Mouse (Mus musculus) kidney, postnatal 0 days (tissue): Measurements from ENCODE around the gene Mdc1. TPM values are rescaled to one million over a fixed set of nuclear protein-coding genes. Genes with fewer than 3 reads are reported as not detected.

Experiments
- ATAC-seq: fragments of 200-750 bp; cut with Nextera tagmentation; replicated peaks from 2 replicates; pipeline ENCODE4 v1.8.0; 2017; ENCODE audit warnings: low read depth, moderate number of reproducible peaks, moderate TSS enrichment, moderate library complexity; ENCODE audit not compliant: low FRiP score
- DNase-seq: peaks from one replicate; pipeline ENCODE4 v3.0.0-alpha.2; 2016; ENCODE audit warnings: low spot score
- H3K27ac ChIP-seq: fragments of 300-500 bp; sonication (generic); 2 replicates; pipeline ENCODE4 v1.5.1; 2014; ENCODE audit warnings: mild to moderate bottlenecking
- H3K27me3 ChIP-seq: fragments of 300-500 bp; sonication (generic); 2 replicates; pipeline ENCODE4 v1.6.1; 2014; ENCODE audit warnings: low read length, mixed read lengths; ENCODE audit not compliant: insufficient read depth
- H3K36me3 ChIP-seq: fragments of 300-500 bp; sonication (generic); 2 replicates; pipeline ENCODE4 v1.6.1; 2014; ENCODE audit warnings: low read length, mixed read lengths; ENCODE audit not compliant: insufficient read depth
- H3K4me1 ChIP-seq: fragments of 300-500 bp; sonication (generic); replicated peaks from 2 replicates; pipeline ENCODE4 v1.6.1; 2014; ENCODE audit warnings: antibody characterized with exemption, low read length, mixed read lengths; ENCODE audit not compliant: insufficient read depth
- H3K4me2 ChIP-seq: fragments of 300-500 bp; sonication (generic); 2 replicates; pipeline ENCODE4 v1.6.1; 2014; ENCODE audit warnings: mild to moderate bottlenecking, low read length, moderate library complexity, mixed read lengths
- H3K4me3 ChIP-seq: fragments of 300-500 bp; sonication (generic); replicated peaks from 2 replicates; pipeline ENCODE4 v1.5.1; 2014; ENCODE audit warnings: low read depth, low read length
- H3K9ac ChIP-seq: fragments of 300-500 bp; sonication (generic); 2 replicates; pipeline ENCODE4 v1.6.1; 2014; ENCODE audit warnings: low read depth, low read length
- H3K9me3 ChIP-seq: fragments of 300-500 bp; sonication (generic); replicated peaks from 2 replicates; pipeline ENCODE4 v1.6.1; 2016; ENCODE audit warnings: low read length, inconsistent platforms, mixed read lengths
- CTCF ChIP-seq: IDR thresholded peaks from 2 replicates; pipeline ENCODE4 v1.5.1; 2016; ENCODE audit warnings: antibody characterized with exemption, low read depth, mild to moderate bottlenecking, moderate library complexity
- WGBS: fragments of 180-500 bp; shearing (Covaris S2); extraction: QIAGEN DNeasy Blood & Tissue Kit; methylation state at CpG from one replicate; pipeline ENCODE4 v1.1.7; 2014; 5-methylcytosine and 5-hydroxymethylcytosine counted together
- polyA plus RNA-seq: library from polyadenylated mRNA; unstranded; fragments of >200 nt; fragmentation: Nextera tagmentation; extraction: Ambion mirVana; gene quantifications from 2 replicates; pipeline ENCODE4 v1.2.1, GENCODE M21; 2015

The Mdc1 gene
- polyA plus RNA-seq = 5.4 and 5.6 TPM in 2 replicates

DNA sequence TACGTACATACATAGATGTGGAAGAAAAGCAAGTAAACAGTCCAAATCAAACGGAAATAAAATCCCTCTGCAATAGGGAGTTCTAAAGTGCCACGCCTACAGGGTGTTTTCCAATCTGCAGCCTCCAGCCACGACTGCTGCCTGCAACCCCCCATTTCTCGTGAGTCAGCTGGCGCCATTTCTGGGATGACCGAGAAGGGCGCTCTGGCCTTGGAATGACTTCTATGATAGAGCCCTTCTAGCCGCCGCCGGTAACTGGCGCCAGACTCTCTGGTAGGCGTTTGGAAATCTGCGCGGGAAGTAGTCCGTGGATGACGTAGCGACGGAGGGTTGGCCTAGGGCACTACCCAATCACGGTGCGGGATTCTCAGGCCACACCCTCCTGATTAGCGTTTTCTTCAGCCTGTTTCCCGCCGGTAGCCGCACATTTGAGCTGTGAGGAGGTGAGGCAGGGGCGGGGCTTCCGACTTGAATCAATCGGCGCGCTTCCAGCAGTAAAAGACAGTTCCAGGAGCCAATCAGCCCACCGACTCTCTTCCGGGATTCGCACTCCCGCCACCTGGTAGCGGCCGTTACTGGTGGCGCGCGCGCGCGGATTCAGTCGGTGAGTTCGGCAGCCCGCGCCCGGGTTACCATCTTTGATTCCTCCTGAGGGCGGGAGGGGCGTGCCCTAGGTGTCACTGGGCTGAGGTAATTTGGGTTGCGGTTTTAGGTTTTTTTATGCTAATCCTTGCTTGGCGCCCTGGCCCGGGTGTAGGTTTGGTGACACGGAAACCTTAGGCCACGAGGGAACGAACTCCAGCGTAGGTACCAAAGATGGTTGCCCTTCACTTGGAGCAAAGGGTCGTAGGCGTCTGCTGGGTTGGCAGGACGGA is at the start of gene Mdc1:
Gene Mdc1, plus strand, starts transcription at position 440 of the 875 bp plus-strand sequence.
- peak within 1 kb of the TSS; percentile 42 for H3K4me3 ChIP-seq
- 0 out of 2 replicates have a peak, but pooled peaks cover 4% of the 10 kb centered on the region for H3K4me1 ChIP-seq
- peak; percentile 95 for ATAC-seq
- H3K9me3 ChIP-seq = no peaks in the 10 kb centered on the region
- H3K27ac ChIP-seq = peak within 1 kb of the TSS; percentile 33; the same call in 1 of the 2 replicates
- H3K9ac ChIP-seq = peak within 1 kb of the TSS; percentile 19
- under 1% methylated on average over 59 of the region's 59 CpGs for WGBS
- peak; percentile 47 for TF ChIP-seq CTCF
- H3K36me3 ChIP-seq = peaks cover 3% of the 10 kb centered on the region; the same call in 1 of the 2 replicates
- H3K4me2 ChIP-seq = peak within 1 kb of the TSS; percentile 55
- H3K27me3 ChIP-seq = no peaks in the 10 kb centered on the region
- DNase-seq = peak; percentile 100

DNA sequence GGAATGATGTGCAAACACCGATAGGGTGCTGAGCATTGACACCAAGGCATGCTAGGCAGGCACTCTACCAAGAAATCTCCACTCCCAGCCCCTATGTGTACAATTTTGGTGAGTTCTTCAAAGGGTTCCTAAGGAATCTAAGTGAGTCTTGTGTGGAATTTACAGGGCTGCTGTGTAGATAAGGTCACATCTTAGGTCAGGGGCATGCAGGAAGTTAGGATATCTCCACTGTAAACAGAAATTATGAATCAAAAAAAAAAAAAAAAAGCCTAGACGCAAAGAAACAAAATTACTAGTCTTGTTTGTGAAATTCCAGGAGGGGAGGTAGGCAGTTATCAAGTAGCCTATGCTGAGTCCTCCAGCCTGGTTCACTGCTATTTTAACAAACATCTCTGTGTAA is 48.5 kb upstream of the Mdc1 start:
- no peak for ATAC-seq
- TF ChIP-seq CTCF = no peak
- no peaks in the 10 kb centered on the region for H3K4me1 ChIP-seq
- no peak overlapping the region for H3K9ac ChIP-seq
- H3K36me3 ChIP-seq = no peaks in the 10 kb centered on the region
- no peak overlapping the region for H3K27ac ChIP-seq
- no peak overlapping the region for H3K4me2 ChIP-seq
- H3K27me3 ChIP-seq = no peaks in the 10 kb centered on the region
- H3K4me3 ChIP-seq = no peak overlapping the region
- no peak for DNase-seq
- H3K9me3 ChIP-seq = no peaks in the 10 kb centered on the region
- WGBS = 81% methylated on average over 2 of the region's 2 CpGs

DNA sequence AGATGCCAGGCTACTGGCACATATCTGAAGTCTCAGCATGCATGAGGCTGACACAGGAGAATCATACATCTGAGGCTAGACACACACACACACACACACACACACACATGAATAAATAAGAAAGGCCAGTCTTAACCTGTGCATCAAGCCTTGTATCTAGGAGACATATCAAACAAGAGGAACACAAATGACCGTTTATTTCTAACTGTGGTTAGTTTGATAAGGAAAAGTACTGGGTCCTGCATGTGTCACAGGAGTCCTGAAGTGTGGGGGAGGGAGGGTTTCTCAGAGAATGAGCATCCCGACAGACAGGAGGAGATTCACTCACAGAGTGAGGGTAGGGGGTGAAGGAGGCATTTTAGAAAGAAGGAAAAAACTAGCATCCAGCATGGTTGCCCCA is 46.2 kb upstream of the Mdc1 start:
- no peaks in the 10 kb centered on the region for H3K9me3 ChIP-seq
- 39% methylated on average over 2 of the region's 2 CpGs for WGBS
- no peak overlapping the region for H3K4me2 ChIP-seq

DNA sequence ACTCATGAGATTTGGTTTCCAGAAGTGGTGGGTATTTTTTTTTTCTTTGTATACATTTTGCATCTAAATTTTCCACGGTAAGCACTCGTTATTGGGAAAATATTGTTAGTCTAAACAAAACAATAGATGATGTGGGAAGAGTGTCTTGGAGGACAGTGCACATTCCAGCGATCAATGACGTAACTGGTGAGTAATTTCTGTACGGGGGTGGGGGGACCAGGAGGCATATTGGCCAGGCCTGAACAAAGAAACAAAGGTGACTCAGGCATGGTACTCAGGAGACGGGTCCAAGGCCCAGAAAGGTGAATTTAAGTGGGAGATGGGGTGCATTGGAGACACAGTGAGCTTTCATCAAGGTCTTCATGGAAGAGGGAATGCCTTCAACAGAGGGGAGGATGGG is 45.7 kb upstream of the Mdc1 start:
- Histone ChIP-seq H3K4me1 (no peaks in the 10 kb centered on the region), H3K36me3 (no peaks in the 10 kb centered on the region), H3K27me3 (no peaks in the 10 kb centered on the region), H3K27ac (no peak overlapping the region), H3K9me3 (no peaks in the 10 kb centered on the region), H3K4me3 (no peak overlapping the region), H3K4me2 (no peak overlapping the region), H3K9ac (no peak overlapping the region)
- TF ChIP-seq CTCF = no peak
- ATAC-seq (no peak), DNase-seq (no peak)
- 70% methylated on average over 6 of the region's 6 CpGs for WGBS

More for the DNA sequence above, 46.2 kb upstream of the Mdc1 start:
- ATAC-seq (no peak), DNase-seq (no peak)
- H3K36me3 ChIP-seq = no peaks in the 10 kb centered on the region
- H3K27ac ChIP-seq = no peak overlapping the region
- no peak overlapping the region for H3K4me3 ChIP-seq
- H3K9ac ChIP-seq = no peak overlapping the region
- no peaks in the 10 kb centered on the region for H3K4me1 ChIP-seq
- no peaks in the 10 kb centered on the region for H3K27me3 ChIP-seq
- TF ChIP-seq CTCF = no peak

DNA sequence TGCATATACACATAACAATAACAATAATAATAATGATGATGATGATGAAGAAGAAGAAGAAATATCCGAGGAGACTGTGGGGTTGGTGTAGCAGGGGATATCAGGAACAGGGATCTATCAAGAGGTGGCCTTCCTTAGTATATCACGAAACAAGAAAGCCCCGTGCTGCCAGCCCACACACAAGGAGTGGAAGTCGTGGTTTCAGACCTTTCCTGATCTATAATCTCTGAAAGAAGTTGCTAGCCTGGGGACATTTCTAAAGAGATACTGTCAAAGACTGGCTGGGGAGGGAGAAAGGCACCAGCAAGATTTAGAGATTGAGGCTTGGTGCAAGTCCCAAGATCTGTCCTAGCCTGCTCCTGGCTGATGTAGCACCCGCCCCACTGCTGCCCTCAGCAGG is 44.5 kb upstream of the Mdc1 start:
- DNase-seq (no peak), ATAC-seq (no peak)
- no peaks in the 10 kb centered on the region for H3K4me1 ChIP-seq
- no peaks in the 10 kb centered on the region for H3K36me3 ChIP-seq
- no peak overlapping the region for H3K27ac ChIP-seq
- H3K4me3 ChIP-seq = no peak overlapping the region
- H3K27me3 ChIP-seq = no peaks in the 10 kb centered on the region
- no peak for TF ChIP-seq CTCF
- 72% methylated on average over 5 of the region's 5 CpGs for WGBS
- no peak overlapping the region for H3K9ac ChIP-seq
- H3K9me3 ChIP-seq = no peaks in the 10 kb centered on the region
- H3K4me2 ChIP-seq = no peak overlapping the region

DNA sequence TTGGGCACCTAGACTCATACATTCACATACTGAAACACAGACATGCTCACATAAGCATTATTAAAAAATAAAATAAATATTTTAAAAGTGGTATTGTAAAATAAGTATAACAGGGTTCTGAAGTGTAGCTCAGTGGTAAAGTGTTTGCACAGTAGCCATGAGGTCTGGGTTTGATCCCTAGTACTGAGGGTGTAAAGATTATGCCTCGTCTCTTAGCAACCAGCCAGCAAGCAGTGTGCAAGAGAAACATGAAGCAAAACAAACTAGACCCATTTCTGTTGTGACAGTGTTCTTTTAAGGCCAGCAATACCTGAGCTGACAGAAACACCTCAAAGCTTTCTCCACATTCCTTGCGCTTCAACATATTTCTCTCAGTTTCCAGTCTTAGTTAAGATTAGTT is 40.4 kb upstream of the Mdc1 start:
- ATAC-seq (no peak), DNase-seq (no peak)
- Histone ChIP-seq H3K27me3 (no peaks in the 10 kb centered on the region), H3K4me2 (no peak overlapping the region), H3K27ac (no peak overlapping the region), H3K4me1 (no peaks in the 10 kb centered on the region), H3K4me3 (no peak overlapping the region), H3K36me3 (no peaks in the 10 kb centered on the region), H3K9me3 (no peaks in the 10 kb centered on the region), H3K9ac (no peak overlapping the region)
- no peak for TF ChIP-seq CTCF
- 88% methylated on average over 2 of the region's 2 CpGs for WGBS
